Comparison of ENCODE assay signal across 8 mouse cellular contexts in genomic region chr2:19344636-19345413, GRCm38 (mm10). TPM values are rescaled to one million over a fixed set of nuclear protein-coding genes. Genes with fewer than 3 reads are reported as not detected.
DNase-seq lines count a peak whose midpoint lies in the region; ATAC-seq lines count a peak whose summit lies in the region.

No protein-coding gene starts in this region.

- peak; percentile 91 for DNase-seq in NIH3T3 (ENCODE audit: low read depth)
- DNase-seq in cerebellum, postnatal 14 days, result peak; percentile 96 to 98
- DNase-seq in frontal cortex, postnatal 36 days (ENCODE audit: low spot score in 2 of 2), result peak; percentile 91 to 93
- DNase-seq in hindbrain, embryonic 14.5 days (ENCODE audit: low spot score), result peak; percentile 96
- peak; percentile 72 to 95 for DNase-seq in layer of hippocampus, postnatal 25 days (ENCODE audit: extremely low spot score in 1 of 2, low spot score in 1 of 2)
- DNase-seq in lung, postnatal 25 days (ENCODE audit: low spot score), result peak; percentile 89
- peak; percentile 49 for DNase-seq in retina, adult 2 months (ENCODE audit: low read depth, low spot score)
- peak; percentile 87 for DNase-seq in thymus, postnatal 25 days

- H3K27me3 ChIP-seq in hindbrain, embryonic 14.5 days (ENCODE audit: control insufficient read depth, insufficient read depth, low read length), result no peaks in the 10 kb centered on the region

- H3K27ac ChIP-seq in hindbrain, embryonic 14.5 days, result no peak overlapping the region

- no peaks in the 10 kb centered on the region for H3K36me3 ChIP-seq in hindbrain, embryonic 14.5 days (replicated peaks; ENCODE audit: control insufficient read depth, insufficient read depth)

- peak; percentile 89 for ATAC-seq in hindbrain, embryonic 14.5 days (ENCODE audit: low FRiP score)

- WGBS in hindbrain, embryonic 14.5 days, result 27% methylated on average over 20 of the region's 20 CpGs

- no peaks in the 10 kb centered on the region for H3K4me1 ChIP-seq in hindbrain, embryonic 14.5 days (replicated peaks; ENCODE audit: control insufficient read depth, insufficient read depth, low read length)

- no peaks in the 10 kb centered on the region for H3K9me3 ChIP-seq in hindbrain, embryonic 14.5 days (ENCODE audit: control insufficient read depth, low read length)

- peak overlapping the region; percentile 2; the same call in 1 of the 2 replicates for H3K4me3 ChIP-seq in hindbrain, embryonic 14.5 days (replicated peaks; ENCODE audit: low read length)

- H3K9ac ChIP-seq in hindbrain, embryonic 14.5 days, result peak overlapping the region; percentile 34; the same call in 1 of the 2 replicates

- peak overlapping the region; percentile 20 for H3K4me2 ChIP-seq in hindbrain, embryonic 14.5 days (replicated peaks)

RNA-seq across cellular contexts. Expression of gene Msrb2, which starts 26.4 kb away (rescaled TPM):
- 9.7 and 9.8 TPM in 2 replicates for polyA plus RNA-seq in hindbrain, embryonic 14.5 days (2014; fragmentation: Nextera tagmentation; extraction: Ambion mirVana)
- total RNA-seq in layer of hippocampus, postnatal 25 days (2021), result 10 to 100 TPM; 23.5 to 29.4 TPM
